Mouse (Mus musculus) left cerebral cortex, adult 9 months (tissue): ENCODE results near the gene Rhno1.

Experiments
- DNase-seq, 2 experiments: peaks; one replicate each; pipeline ENCODE4 v3.0.0; 2022; ENCODE audit warnings: low spot score in 2 of 2

The Rhno1 gene

DNA sequence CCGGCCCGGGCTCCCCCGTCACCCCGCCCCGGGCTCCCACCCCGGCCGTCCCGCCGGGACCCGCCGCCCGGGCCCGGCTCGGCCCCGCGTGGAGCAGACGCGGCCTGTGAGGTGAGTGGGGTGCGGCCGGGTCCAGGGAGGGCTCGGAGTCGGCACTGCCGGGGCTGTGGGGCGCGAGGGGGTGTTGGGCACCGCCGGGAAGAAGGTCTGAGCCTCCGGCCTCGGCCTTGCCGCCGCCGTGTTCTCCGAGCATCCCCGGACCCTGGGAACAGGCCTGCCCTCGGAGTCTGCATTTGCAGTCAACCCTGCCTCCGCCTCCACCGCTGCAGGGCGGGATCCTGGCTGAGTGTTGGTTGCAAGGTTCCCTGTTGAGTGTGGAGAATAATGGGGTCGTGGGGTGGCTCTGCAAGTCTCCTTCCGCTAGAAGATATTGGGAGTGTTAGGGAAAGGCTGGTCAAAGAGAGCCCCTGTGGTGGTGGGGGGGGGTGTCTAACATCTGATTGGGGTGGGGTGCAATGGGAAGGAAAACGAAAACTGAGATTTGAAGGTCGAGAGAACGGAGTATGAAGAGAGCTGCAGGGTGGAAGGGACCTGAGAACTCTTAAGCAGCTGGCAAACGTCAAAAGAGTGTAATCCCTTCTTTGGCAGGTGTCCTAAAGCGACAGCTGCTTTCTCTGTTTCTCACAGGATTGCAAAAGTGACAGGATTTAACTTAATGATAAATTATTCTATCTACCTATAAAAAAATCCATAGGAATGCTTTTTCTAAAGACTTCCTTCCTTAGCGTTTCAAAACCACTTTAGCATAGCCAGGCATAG is 505 bp upstream of the Rhno1 start:
- no peak for DNase-seq

- no peak for DNase-seq
These were observed 810 bp downstream of the Rhno1 start for GRCm38 (mm10) chr6:128361901-128362300.

GRCm38 (mm10) chr6:128358999-128359398 is 3.7 kb downstream of the Rhno1 start:
- peak in 1 of 2 experiments; percentile 82 for DNase-seq

DNA sequence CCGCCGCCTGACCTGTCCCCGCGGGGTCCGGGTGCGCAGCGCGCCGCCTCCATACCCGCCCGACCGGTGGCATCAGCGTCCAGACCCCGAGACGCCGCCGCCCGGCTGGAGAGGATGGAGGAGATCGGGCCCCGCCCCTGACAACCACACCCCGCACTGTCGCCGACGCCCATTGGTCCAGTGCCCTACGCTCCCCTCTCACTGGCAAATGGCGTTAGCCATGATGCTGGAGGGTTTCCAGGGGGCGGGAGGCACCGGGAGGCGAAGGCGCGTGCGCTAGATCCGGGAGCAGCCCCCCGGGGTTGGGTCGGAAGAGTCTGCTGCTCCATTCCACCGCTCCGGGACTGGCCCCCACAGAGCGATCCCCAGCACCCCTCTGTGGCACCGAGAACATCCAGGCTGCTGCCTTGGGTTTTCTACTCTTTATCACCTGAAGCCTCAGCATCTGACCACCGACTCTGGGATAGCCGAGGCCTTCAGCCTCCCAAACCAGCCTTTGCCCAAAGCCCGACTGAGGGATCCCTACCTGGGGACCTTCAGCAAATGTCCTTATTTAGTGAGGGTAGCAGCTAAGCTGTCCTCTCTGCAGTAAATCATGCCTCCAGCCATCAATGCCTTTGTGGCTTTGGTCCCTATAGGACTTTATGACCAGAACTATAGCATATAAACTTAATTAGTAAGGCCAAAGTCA is 6.8 kb downstream of the Rhno1 start, which contains the start of gene Tulp3:
TSS of gene Tulp3 (minus strand) at position 126 of the 691 bp plus-strand sequence.
- peak; percentile 90 to 97 for DNase-seq

- DNase-seq: peak in 1 of 2 experiments; percentile 56
These were observed 7.5 kb downstream of the Rhno1 start for GRCm38 (mm10) chr6:128355201-128355681.

DNA sequence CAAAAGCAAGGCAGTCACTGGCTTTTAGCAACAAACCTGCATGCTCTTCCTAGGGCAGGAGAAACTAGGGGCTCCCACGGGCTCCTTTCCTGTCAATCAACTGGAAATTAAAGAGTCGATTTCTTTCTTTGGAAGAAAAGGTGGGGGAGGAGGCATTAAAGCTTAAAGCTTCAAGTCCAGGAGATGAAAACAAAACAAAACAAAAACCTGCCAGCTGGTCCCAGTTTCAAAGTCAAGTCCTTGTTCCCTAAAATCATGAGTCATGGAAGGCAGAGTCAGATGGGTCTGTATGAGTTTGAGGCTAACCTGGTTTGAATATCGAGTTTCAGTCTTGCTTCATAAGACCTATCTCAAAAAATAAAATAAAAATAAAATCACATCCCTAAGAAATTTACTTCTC is 8.6 kb downstream of the Rhno1 start:
- DNase-seq: no peak

DNA sequence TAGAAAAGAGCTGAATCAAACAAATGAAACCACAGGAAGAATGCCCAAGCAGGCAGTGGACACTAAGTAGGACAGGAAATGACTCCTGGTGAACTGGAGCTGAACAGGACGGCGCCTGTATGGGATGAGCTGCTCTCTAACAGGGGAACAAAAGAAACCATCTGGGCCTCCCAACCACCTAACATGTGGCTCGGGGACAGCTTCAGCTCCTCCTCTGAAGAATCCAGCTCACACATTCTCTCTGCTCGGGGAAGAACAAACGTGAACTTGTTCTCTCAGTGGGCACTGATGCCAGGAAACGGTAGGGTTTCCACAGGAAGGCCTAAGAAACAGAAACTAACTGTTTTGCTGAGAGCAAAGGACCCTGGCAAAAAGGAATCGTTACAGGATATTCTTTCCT is 13.0 kb downstream of the Rhno1 start:
- peak in 1 of 2 experiments; percentile 40 for DNase-seq

DNA sequence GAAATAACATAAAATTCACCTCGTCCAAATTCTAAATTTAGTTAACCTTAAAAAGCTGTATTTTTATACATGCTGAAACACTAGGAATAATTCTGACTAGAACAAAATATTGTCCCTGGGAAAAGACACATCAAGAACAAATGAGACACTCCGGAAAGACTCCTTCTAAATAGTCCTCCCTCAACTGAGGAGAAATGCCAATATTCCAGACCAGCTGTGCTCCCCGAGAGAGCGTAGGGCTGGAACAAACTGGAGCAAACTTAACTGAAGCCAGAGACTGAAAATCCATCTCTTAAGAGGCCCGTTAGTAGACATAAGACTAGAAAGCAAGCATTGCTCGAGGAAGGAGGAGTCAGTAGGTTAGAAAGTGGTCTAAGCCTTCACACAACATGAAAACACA is 15.9 kb downstream of the Rhno1 start:
- DNase-seq: no peak

DNA sequence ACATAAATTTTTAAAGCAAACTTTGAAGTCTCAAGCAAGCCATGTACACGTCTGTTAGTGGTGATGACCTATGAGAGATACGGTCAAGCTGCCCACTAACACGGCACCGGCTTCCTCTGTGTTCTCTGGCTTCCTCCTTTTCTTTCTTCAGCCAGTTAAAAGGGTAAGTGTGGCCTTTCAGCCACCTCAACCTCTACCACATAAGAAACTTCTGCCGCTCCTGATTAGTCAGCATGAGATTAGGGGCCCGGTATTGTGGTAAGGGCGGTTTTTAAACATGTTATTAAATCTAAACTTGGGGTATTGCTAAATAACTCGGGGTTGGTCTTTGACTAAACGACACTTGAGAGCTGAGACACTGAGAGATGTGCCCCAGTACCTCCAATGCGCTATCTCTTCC is 17.1 kb downstream of the Rhno1 start:
- no peak for DNase-seq

DNA sequence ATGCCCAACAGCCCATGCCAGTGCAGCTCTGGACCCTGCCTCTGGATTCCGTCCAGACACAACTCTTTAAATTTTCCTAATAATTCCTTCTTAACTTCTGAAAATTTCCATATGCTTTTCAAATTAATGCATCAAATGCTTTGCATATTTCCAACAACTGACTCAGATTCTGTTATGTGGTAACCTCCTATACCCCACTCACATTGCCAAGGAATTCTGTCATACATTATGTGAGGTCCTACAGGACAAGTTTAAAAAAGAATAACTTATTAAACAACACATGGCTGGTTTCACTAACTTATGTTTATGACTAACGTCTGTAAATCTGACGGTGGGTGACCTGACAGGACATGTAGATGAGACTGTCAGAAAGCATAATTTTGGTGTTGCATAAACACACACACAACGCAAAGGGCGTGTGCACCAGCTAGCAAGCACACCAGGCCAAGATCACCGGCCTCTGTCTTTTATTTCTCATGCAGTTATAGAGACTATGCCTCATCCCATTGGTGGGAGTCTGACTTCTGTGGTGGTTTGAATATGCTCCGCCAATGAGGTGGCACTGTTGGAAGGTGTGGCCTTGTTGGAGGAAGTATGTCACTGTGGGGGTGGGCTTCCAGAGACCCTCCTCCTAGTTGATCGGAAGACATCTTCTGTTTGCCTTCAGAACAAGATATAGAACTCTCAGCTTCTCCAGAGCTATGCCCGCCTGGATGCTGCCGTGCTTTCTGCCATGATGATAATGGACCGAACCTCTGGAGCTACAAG is 20.6 kb downstream of the Rhno1 start:
- no peak for DNase-seq

DNA sequence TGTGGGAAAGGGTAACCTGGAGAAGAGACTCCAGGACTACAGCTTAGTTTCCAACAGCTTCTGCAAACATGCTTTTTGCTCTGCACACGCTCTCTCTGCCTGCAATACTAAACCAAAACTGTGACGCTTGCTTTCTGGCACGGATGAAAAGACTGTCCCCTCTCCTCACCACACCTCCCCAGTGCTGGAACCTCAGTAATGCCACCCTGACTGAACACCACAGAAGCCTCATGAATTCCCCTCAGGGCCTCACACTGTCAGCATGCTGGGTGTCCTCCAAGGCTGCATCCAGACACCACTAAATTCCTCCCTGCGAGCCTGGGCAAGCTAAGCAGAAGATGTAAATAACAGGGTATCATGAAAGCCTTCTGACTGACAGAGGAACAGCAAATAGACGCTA is 23.8 kb downstream of the Rhno1 start:
- no peak for DNase-seq

DNA sequence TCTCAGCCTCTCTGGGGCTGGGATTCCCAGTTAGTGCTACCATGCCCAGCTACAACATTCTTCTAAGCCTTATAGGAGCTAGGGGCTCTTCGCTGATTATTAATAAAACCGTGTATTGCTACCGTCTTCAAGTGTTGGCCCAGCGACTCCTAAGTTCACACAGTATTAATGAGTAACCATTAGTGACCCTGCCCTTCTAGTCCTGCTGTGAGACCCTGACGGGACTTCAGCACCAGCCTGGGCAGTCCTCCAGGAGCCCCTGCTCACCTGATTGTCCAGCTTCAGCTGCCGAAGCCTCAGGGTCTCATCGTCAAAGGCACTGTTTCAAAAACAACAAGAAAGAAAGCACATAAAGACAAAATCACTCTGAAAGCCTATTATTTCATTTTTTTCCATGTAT is 25.2 kb downstream of the Rhno1 start:
- DNase-seq: no peak

DNA sequence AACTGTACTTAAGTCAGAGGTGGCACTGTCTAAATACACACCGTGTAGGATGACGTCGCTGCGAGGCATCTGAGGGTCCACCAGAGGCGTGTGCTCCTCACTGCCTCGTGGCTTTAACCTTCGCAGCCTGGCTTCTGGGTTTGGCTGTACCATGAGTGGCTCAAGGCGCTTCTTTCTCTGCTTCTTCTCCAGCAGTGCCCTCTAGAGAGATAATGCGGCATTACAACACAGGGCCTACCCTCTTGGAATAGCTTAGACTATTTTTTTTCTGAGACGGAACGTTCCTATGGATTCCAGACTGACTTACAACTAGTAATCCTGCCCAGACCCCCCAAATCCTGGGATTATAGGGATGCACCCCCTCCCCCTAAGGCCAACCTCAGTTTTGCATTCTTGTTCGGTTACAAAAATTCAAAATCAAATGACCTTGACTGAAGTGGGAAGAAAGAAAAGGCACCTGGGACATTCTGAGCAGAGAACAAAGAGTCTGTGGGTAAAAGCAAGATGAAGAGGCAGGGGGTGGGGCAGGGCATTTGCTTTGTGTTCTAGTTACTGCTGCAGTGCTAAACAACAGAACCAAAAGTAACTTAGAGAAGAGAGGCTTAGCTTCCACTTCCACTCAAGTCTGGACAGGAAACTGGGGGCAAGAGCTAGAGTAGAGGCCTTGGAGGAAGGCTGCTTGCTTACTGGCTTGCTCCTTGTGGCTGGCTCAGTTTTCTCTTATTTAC is 28.1 kb downstream of the Rhno1 start:
- DNase-seq: peak in 1 of 2 experiments; percentile 84

GRCm38 (mm10) chr6:128318317-128318716 is 44.4 kb downstream of the Rhno1 start:
- DNase-seq: peak in 1 of 2 experiments; percentile 84

GRCm38 (mm10) chr6:128315597-128315996 is 47.1 kb downstream of the Rhno1 start:
- DNase-seq: no peak

DNA sequence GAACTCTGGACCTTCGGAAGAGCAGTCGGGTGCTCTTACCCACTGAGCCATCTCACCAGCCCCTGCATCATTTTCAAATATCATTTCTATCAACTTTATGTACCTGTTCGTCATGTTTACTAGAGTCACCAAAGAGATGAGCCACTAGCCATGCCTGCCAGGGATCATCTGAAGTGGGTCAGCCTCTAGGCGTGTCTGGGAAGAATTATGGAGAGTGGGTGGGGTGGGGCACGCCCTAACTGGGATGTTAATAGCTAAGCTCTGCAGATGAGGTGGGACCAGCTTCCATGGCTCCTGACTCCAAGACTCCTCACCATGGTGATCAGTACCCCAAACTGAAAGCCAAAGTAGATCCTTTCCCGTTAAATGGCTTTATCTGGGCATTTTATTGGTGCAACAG is 47.9 kb downstream of the Rhno1 start:
- DNase-seq: no peak

GRCm38 (mm10) chr6:128308311-128308710 is 54.4 kb downstream of the Rhno1 start:
- DNase-seq: peak in 1 of 2 experiments; percentile 10
